Mouse (Mus musculus) E14TG2a.4 (cell line): ENCODE results near the gene Cox11.

ENCODE experiments used
- H3K27me3 ChIP-seq: 2 replicates; pipeline ENCODE4 v1.6.1; 2014; ENCODE audit warnings: low read length, control low read depth; ENCODE audit not compliant: insufficient read depth
- H3K36me3 ChIP-seq: 2 replicates; pipeline ENCODE4 v1.6.1; 2014; ENCODE audit warnings: low read length, control low read depth; ENCODE audit not compliant: insufficient read depth
- H3K4me1 ChIP-seq: replicated peaks from 2 replicates; pipeline ENCODE4 v1.6.1; 2014; ENCODE audit warnings: low read depth, low read length, control low read depth
- H3K4me3 ChIP-seq: replicated peaks from 2 replicates; pipeline ENCODE4 v1.5.1; 2014; ENCODE audit warnings: mild to moderate bottlenecking, low read length
- H3K9me3 ChIP-seq: 2 replicates; pipeline ENCODE4 v1.6.1; 2014; ENCODE audit warnings: low read length, control low read depth
- CTCF ChIP-seq: conservative IDR thresholded peaks from 2 replicates; pipeline ENCODE4 v1.5.1; 2014; ENCODE audit warnings: low read length
- NANOG ChIP-seq: IDR thresholded peaks from 2 replicates; pipeline ENCODE4 v1.6.1; 2014; ENCODE audit warnings: borderline replicate concordance, low read length, mixed read lengths
- POU5F1 ChIP-seq: IDR thresholded peaks from 2 replicates; pipeline ENCODE4 v1.6.1; 2014; ENCODE audit warnings: low read length, borderline replicate concordance

Gene Cox11

GRCm38 (mm10) chr11:90637440-90638311 is at the start of gene Cox11, which contains the start of gene Stxbp4:
Gene Cox11 (plus strand): TSS chr11:90638173.
Gene Stxbp4 (minus strand): TSS chr11:90638084.
- H3K4me1 ChIP-seq, result peaks cover 18% of the 10 kb centered on the region
- no peaks in the 10 kb centered on the region for H3K27me3 ChIP-seq
- H3K4me3 ChIP-seq, result peak within 1 kb of the TSS; percentile 91
- H3K9me3 ChIP-seq, result no peaks in the 10 kb centered on the region
- TF ChIP-seq CTCF (no peak), NANOG (no peak), POU5F1 (no peak)
- H3K36me3 ChIP-seq, result peaks cover 25% of the 10 kb centered on the region

GRCm38 (mm10) chr11:90590996-90591395 is 47.0 kb upstream of the Cox11 start:
- Histone ChIP-seq H3K36me3 (no peaks in the 10 kb centered on the region), H3K27me3 (no peaks in the 10 kb centered on the region), H3K4me1 (no peaks in the 10 kb centered on the region), H3K9me3 (no peaks in the 10 kb centered on the region), H3K4me3 (no peak overlapping the region)
- TF ChIP-seq POU5F1, result no peak
- TF ChIP-seq CTCF, result no peak
- TF ChIP-seq NANOG, result no peak

- Histone ChIP-seq H3K36me3 (peaks cover 5% of the 10 kb centered on the region; the same call in 1 of the 2 replicates), H3K4me1 (no peaks in the 10 kb centered on the region), H3K9me3 (no peaks in the 10 kb centered on the region), H3K4me3 (no peak overlapping the region), H3K27me3 (no peaks in the 10 kb centered on the region)
- no peak for TF ChIP-seq POU5F1
- no peak for TF ChIP-seq NANOG
Observed at GRCm38 (mm10) chr11:90595826-90596225, 42.1 kb upstream of the Cox11 start.

- Histone ChIP-seq H3K9me3 (no peaks in the 10 kb centered on the region), H3K4me1 (no peaks in the 10 kb centered on the region), H3K36me3 (peaks cover 8% of the 10 kb centered on the region; the same call in 1 of the 2 replicates), H3K4me3 (no peak overlapping the region), H3K27me3 (no peaks in the 10 kb centered on the region)
- TF ChIP-seq POU5F1 (no peak), NANOG (no peak), CTCF (no peak)
Observed at GRCm38 (mm10) chr11:90603066-90603465, 34.9 kb upstream of the Cox11 start.

GRCm38 (mm10) chr11:90612118-90612517 is 25.9 kb upstream of the Cox11 start:
- TF ChIP-seq POU5F1, result no peak
- TF ChIP-seq NANOG, result no peak
- no peak for TF ChIP-seq CTCF
- Histone ChIP-seq H3K27me3 (no peaks in the 10 kb centered on the region), H3K4me3 (no peak overlapping the region), H3K9me3 (no peaks in the 10 kb centered on the region), H3K4me1 (no peaks in the 10 kb centered on the region), H3K36me3 (no peaks in the 10 kb centered on the region)

GRCm38 (mm10) chr11:90614743-90615142 is 23.2 kb upstream of the Cox11 start:
- no peak overlapping the region for H3K4me3 ChIP-seq
- H3K27me3 ChIP-seq, result no peaks in the 10 kb centered on the region
- H3K9me3 ChIP-seq, result no peaks in the 10 kb centered on the region
- TF ChIP-seq NANOG, result no peak
- no peaks in the 10 kb centered on the region for H3K4me1 ChIP-seq
- no peaks in the 10 kb centered on the region for H3K36me3 ChIP-seq

GRCm38 (mm10) chr11:90616431-90616830 is 21.5 kb upstream of the Cox11 start:
- Histone ChIP-seq H3K4me1 (no peaks in the 10 kb centered on the region), H3K27me3 (no peaks in the 10 kb centered on the region), H3K9me3 (no peaks in the 10 kb centered on the region), H3K36me3 (peaks cover 4% of the 10 kb centered on the region; the same call in 1 of the 2 replicates), H3K4me3 (no peak overlapping the region)
- TF ChIP-seq NANOG, result no peak
- TF ChIP-seq CTCF, result peak; percentile 23; the same call in 1 of the 2 replicates

- H3K4me3 ChIP-seq, result no peak overlapping the region
- no peaks in the 10 kb centered on the region for H3K9me3 ChIP-seq
- no peaks in the 10 kb centered on the region for H3K4me1 ChIP-seq
- no peaks in the 10 kb centered on the region for H3K27me3 ChIP-seq
- peaks cover 4% of the 10 kb centered on the region; the same call in 1 of the 2 replicates for H3K36me3 ChIP-seq
- no peak for TF ChIP-seq NANOG
- TF ChIP-seq CTCF, result no peak
- no peak for TF ChIP-seq POU5F1
Observed at GRCm38 (mm10) chr11:90622044-90622443, 15.9 kb upstream of the Cox11 start.

- TF ChIP-seq CTCF (no peak), POU5F1 (no peak), NANOG (no peak)
- Histone ChIP-seq H3K9me3 (no peaks in the 10 kb centered on the region), H3K36me3 (peaks cover 4% of the 10 kb centered on the region; the same call in 1 of the 2 replicates), H3K27me3 (no peaks in the 10 kb centered on the region), H3K4me3 (no peak overlapping the region), H3K4me1 (no peaks in the 10 kb centered on the region)
Observed at GRCm38 (mm10) chr11:90622500-90622899, 15.5 kb upstream of the Cox11 start.
